Mouse (Mus musculus): ENCODE data around the gene Alppl2.

Alppl2 gene

DNA sequence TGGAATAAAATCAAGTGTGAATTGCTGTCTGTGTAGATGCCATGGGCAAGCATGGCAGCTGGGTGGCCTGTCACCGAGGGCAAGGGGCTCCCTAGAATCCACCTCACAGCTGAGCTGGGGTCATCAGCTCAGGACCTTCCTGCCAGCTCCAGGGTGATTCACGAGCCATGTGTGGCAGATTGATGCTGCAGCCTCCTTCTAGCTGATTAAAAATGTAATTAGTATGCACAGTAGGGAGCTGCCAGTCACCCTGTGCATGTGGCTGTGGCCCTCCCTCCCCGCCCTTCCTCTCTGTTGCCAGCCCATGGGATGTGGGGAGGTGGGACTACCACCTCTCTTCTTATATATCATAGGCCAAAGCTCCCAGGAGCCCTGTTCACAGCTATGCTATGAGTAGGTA, 39.7 kb downstream of the Alppl2 start:
- no peak for DNase-seq (ENCODE audit: low spot score)

DNA sequence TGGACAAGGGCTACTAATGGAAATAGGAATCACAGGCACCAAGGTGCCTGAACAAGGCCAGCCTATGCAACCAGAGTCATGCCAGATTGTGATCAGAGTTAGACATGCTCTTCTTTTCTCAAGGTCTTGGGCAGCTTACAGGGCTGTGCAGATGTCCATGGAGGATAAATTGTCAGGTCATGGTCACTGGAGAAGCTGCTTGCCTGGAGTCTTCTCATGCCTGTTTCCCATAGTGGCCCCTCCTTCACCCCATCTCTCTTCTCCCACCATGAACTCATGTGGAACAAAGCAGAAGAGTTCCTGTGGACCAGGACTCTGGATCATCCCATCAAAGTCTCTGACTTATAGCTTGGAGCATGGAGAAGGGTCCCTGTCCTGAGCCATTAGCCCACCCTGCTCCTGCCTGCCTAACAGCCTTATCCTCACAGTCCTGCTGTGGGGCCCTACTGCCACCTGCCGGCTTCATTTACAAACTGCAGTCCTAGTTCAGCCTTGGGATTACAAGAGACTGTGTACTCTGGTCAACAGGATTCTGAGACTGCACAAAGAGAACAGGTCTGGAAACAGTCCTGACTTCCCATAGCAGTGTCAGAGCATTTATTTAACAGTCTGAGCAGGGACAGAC, 47.8 kb downstream of the Alppl2 start:
- peak; percentile 78 for DNase-seq (ENCODE audit: low spot score)

- DNase-seq (ENCODE audit: low spot score), result peak; percentile 80
These were observed 48.6 kb downstream of the Alppl2 start for GRCm38 (mm10) chr1:87041119-87041518.

DNA sequence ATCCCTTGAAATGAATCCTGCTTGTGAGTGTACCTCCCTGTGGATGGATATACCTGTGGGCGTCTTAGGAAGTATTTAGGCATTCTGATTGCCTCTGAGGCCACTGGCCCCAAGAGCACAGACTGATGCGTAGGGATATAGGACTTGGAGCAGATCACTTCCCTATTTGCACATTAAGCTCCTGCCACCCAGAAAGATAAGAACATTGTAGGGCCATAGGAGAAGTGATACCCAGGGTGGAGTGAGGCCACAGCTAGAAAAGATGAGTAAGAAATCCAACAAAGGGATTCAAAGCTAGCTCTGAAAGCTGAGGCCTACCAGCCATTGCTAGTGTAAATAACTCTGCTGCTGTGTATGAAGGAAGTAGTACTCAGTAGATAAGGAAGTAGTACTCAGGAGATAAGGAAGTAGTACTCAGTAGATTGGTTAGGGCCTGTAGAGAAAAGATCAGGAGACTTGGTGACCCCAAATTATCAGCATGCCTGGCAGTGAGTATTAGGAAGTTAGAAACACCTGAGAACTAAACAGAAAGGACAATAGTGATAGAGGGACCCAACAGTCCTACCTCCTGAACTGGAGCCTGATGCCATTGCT, 51.2 kb downstream of the Alppl2 start:
- DNase-seq (ENCODE audit: low spot score), result no peak

Measured in urinary bladder, postnatal 14 days (tissue).